Mouse (Mus musculus) ES-Bruce4 (cell line): ENCODE results near the gene Nbea.

Source experiments
- CTCF ChIP-seq: IDR thresholded peaks from one replicate; pipeline ENCODE4 v1.8.1; 2011; ENCODE audit warnings: low read depth, low read length
- EP300 ChIP-seq: IDR thresholded peaks from 2 replicates; pipeline ENCODE4 v1.6.1; 2011; ENCODE audit warnings: low read depth, low read length; ENCODE audit not compliant: insufficient read depth

DNA sequence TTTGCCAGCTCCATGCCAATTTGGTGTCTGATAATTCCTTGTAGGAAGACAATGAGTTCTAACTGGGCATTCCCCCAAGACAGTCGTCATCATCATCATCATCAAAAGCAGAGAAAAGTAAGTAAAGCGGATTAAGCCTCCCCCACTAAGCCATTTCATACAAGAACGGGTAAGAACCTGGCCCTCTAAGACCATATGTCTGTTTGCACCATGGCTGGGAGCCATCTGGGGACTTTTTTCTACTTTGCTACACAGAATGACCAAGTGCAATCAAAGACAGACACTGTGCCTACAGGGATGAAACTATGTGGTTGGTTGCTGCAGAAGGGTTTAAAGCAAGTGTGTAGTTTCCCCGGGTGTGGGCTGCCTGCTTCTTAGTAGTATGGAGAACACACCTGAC lies 535.2 kb downstream of the Nbea start:
- TF ChIP-seq CTCF, result no peak
- no peak for TF ChIP-seq EP300
